Mouse (Mus musculus) embryonic facial prominence, embryonic 14.5 days (tissue): ENCODE data around the gene Pde1c. TPM values are rescaled to one million over a fixed set of nuclear protein-coding genes. Genes with fewer than 3 reads are reported as not detected.

Experiments
- ATAC-seq: fragments of 200-750 bp; cut with Nextera tagmentation; 2 replicates; pipeline ENCODE4 v1.8.0; 2017; ENCODE audit warnings: low read depth, moderate number of reproducible peaks, moderate TSS enrichment
- DNase-seq: peaks from one replicate; pipeline ENCODE4 v3.0.0-alpha.2; 2015; ENCODE audit warnings: low spot score
- H3K27ac ChIP-seq: fragments of 300-500 bp; sonication (generic); replicated peaks from 2 replicates; pipeline ENCODE4 v1.5.1; 2014; ENCODE audit warnings: low read depth, mild to moderate bottlenecking, low read length, moderate library complexity
- H3K27me3 ChIP-seq: fragments of 300-500 bp; sonication (generic); replicated peaks from 2 replicates; pipeline ENCODE4 v1.6.1; 2014; ENCODE audit warnings: low read length; ENCODE audit not compliant: control insufficient read depth, insufficient read depth
- H3K36me3 ChIP-seq: fragments of 300-500 bp; sonication (generic); 2 replicates; pipeline ENCODE4 v1.6.1; 2014; ENCODE audit warnings: low read length, mixed read lengths; ENCODE audit not compliant: control insufficient read depth, insufficient read depth
- H3K4me1 ChIP-seq: fragments of 300-500 bp; sonication (generic); 2 replicates; pipeline ENCODE4 v1.6.1; 2014; ENCODE audit warnings: antibody characterized with exemption, low read length; ENCODE audit not compliant: control insufficient read depth, insufficient read depth
- H3K4me2 ChIP-seq: fragments of 300-500 bp; sonication (generic); 2 replicates; pipeline ENCODE4 v1.6.1; 2014; ENCODE audit warnings: low read depth, mild to moderate bottlenecking, low read length, moderate library complexity, mixed read lengths
- H3K4me3 ChIP-seq: fragments of 300-500 bp; sonication (generic); 2 replicates; pipeline ENCODE4 v1.5.1; 2014; ENCODE audit warnings: low read depth, mild to moderate bottlenecking, low read length
- H3K9ac ChIP-seq: fragments of 300-500 bp; sonication (generic); 2 replicates; pipeline ENCODE4 v1.6.1; 2014; ENCODE audit warnings: low read depth, mild to moderate bottlenecking, low read length, moderate library complexity, mixed read lengths
- H3K9me3 ChIP-seq: fragments of 300-500 bp; sonication (generic); 2 replicates; pipeline ENCODE4 v1.6.1; 2016; ENCODE audit warnings: low read length; ENCODE audit not compliant: control insufficient read depth
- WGBS: fragments of 180-500 bp; shearing (Covaris S2); extraction: QIAGEN DNeasy Blood & Tissue Kit; methylation state at CpG from one replicate; pipeline ENCODE4 v1.1.7; 2014; 5-methylcytosine and 5-hydroxymethylcytosine counted together
- polyA plus RNA-seq: library from polyadenylated mRNA; unstranded; fragments of >200 nt; fragmentation: Nextera tagmentation; extraction: Ambion mirVana; gene quantifications from 2 replicates; pipeline ENCODE4 v1.2.1, GENCODE M21; 2014

The Pde1c gene
- polyA plus RNA-seq, 1 experiment from 2014 or later = 4.2 TPM

DNA sequence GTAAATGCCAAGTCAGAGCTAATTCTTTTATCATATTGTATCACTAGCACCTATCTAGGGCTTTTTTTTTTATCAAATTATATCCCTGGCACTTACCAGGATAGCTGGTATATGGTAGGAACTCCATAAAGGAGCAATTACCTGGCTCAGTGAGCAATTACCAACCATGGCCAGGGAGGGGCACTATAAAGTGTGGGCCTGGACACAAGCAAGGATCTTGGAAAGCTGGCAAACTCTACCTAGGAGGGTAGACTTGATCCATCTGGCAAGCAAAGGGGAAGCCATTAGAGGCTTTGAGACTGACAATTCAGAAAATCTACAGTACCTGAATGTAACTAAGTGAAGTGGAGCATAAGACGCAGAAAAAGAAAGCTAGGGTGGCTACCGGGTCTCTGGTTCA is 10.2 kb downstream of the Pde1c start:
- H3K9ac ChIP-seq = no peak overlapping the region
- H3K4me2 ChIP-seq = no peak overlapping the region
- no peaks in the 10 kb centered on the region for H3K4me1 ChIP-seq
- DNase-seq (no peak), ATAC-seq (no peak)
- H3K27me3 ChIP-seq = no peaks in the 10 kb centered on the region
- H3K4me3 ChIP-seq = no peak overlapping the region
- whole genome bisulfite sequencing = 92% methylated on average over 2 of the region's 2 CpGs
- H3K36me3 ChIP-seq = no peaks in the 10 kb centered on the region
- no peak overlapping the region for H3K27ac ChIP-seq
- no peaks in the 10 kb centered on the region for H3K9me3 ChIP-seq

DNA sequence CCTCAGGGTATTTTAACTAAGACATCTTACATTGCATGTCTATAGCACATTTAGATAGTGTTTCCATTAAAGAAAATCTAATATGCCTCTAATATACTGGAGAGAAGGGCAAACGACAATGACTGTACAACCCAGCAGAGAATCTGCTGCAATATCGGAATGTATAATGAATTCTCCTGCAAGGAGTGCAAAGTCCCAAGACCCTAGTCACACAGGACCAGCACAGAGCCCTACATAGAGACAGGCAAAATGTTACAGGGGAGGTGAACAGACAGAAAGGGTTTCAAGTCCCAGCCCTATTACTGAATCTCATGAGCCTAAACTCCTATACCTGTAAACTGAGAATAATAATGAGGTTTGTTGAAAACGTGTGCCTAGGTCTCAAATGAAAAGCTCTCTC is 13.1 kb downstream of the Pde1c start:
- H3K9ac ChIP-seq = no peak overlapping the region
- H3K9me3 ChIP-seq = no peaks in the 10 kb centered on the region
- no peaks in the 10 kb centered on the region for H3K36me3 ChIP-seq
- no peak for DNase-seq
- 76% methylated on average over 3 of the region's 3 CpGs for WGBS
- no peaks in the 10 kb centered on the region for H3K4me1 ChIP-seq
- no peak overlapping the region for H3K4me2 ChIP-seq
- H3K27ac ChIP-seq = no peak overlapping the region
- no peaks in the 10 kb centered on the region for H3K27me3 ChIP-seq
- no peak for ATAC-seq
- no peak overlapping the region for H3K4me3 ChIP-seq

DNA sequence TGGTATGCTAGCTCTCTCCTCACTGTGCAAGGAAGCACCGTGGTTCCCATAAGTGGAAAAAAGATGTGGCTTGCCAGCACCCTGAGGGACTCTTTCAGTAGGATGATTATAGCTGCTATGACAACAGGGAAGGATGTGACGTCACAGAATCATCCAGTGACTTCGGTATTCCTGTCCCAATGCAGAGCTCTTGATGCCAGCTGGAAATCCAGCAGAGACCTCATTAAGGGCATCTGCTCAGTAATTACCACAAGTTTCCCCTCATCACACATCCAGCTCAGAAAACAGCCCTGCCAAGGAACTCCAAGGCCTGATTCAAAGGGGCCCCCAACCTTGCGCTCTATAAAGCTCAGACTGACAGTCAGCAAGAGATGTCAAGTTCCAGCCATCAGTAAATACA is 13.5 kb downstream of the Pde1c start:
- Histone ChIP-seq H3K27me3 (no peaks in the 10 kb centered on the region), H3K9ac (no peak overlapping the region), H3K27ac (no peak overlapping the region), H3K36me3 (no peaks in the 10 kb centered on the region), H3K4me2 (no peak overlapping the region), H3K4me1 (no peaks in the 10 kb centered on the region), H3K9me3 (no peaks in the 10 kb centered on the region), H3K4me3 (no peak overlapping the region)
- peak; percentile 91 for ATAC-seq
- peak; percentile 79 for DNase-seq
- WGBS = 44% methylated on average over 4 of the region's 4 CpGs

DNA sequence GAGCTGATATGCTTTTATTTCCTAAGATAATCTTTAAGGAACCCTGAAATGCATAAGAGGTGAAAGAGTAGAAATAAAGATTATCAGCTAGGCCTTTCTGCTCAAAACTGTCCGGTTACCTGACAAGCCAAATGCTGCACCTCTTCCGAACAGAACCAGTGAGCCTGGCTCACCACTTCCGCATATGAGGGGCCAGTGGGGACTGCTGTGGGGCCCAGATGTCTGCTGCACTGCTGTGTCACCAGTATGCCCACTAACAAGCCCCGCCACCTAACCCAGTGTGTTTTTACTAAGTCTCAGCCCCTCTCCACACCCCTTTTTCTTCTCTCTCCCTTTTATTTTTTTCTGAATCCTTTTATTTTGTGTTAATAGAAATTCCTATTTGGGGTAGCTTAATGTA is 17.9 kb downstream of the Pde1c start:
- no peak overlapping the region for H3K9ac ChIP-seq
- no peak overlapping the region for H3K4me2 ChIP-seq
- H3K4me3 ChIP-seq = no peak overlapping the region
- no peaks in the 10 kb centered on the region for H3K27me3 ChIP-seq
- no peaks in the 10 kb centered on the region for H3K9me3 ChIP-seq
- DNase-seq (no peak), ATAC-seq (no peak)
- H3K36me3 ChIP-seq = no peaks in the 10 kb centered on the region
- no peak overlapping the region for H3K27ac ChIP-seq
- no peaks in the 10 kb centered on the region for H3K4me1 ChIP-seq
- 77% methylated on average over 4 of the region's 4 CpGs for WGBS

DNA sequence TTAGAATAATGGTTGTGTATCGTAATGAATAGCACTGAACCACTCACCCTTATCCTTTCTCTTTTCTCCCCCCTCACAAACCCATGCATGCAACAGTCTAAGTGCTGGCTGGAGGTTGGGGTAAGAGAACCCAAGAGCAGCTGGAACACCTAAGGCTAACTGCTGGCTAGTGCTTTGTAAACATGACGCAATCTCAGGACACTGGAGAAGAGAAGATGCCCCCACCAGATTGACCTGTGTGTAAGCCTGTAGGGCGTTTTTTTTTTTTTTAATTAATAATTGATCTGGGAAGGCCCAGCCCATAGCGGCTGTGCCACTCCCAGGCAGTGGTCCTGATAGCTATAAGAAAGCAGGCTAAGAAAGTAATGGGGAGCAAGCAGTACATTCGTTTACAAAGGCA is 28.7 kb downstream of the Pde1c start:
- no peak overlapping the region for H3K4me3 ChIP-seq
- 75% methylated on average over 5 of the region's 5 CpGs for WGBS

DNA sequence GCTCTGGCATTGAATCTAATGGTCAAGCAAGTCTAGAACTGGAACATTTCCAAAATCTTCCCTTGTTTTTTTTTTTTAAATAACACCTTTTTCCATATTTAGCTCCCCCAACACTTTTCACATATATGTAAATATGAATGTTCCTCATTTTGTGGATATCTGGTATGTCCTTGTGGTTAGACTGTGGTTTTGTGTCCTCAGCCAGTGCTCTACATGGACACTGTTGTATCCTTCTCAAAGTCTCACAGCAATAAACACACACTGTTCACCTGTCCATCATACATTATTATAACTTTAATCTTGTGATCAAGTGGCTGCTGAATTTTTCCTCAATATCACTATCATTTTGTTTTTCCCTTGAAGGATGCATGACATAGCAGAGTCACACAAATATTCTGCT is 34.2 kb downstream of the Pde1c start:
- Histone ChIP-seq H3K4me3 (no peak overlapping the region), H3K27ac (no peak overlapping the region), H3K36me3 (no peaks in the 10 kb centered on the region), H3K9ac (no peak overlapping the region), H3K4me2 (no peak overlapping the region), H3K9me3 (no peaks in the 10 kb centered on the region), H3K27me3 (no peaks in the 10 kb centered on the region), H3K4me1 (no peaks in the 10 kb centered on the region)
- DNase-seq (no peak), ATAC-seq (no peak)

More for the DNA sequence above, 28.7 kb downstream of the Pde1c start:
- Histone ChIP-seq H3K36me3 (no peaks in the 10 kb centered on the region), H3K27me3 (no peaks in the 10 kb centered on the region), H3K27ac (no peak overlapping the region), H3K4me1 (no peaks in the 10 kb centered on the region), H3K9me3 (no peaks in the 10 kb centered on the region), H3K9ac (no peak overlapping the region), H3K4me2 (no peak overlapping the region)
- ATAC-seq (no peak), DNase-seq (no peak)

DNA sequence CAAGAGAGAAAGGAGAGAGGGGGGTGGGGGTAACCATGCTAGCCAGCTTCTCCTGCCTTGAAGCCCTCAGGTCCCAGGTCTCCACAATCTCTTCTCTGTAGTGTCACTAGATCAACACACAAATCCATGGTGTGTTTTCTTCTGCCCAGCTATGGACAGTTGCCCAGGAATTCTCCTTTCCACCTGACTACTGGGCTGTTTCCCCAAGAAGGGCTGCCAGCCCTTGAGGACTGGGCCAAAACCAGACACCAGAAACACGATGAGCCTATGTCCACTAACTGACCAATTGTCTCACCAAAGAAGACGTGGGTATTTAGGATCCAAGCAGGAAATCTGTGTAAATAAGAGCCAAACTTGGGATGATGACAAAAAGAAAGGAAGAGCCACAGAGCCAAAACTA is 36.6 kb downstream of the Pde1c start:
- DNase-seq (no peak), ATAC-seq (no peak)
- Histone ChIP-seq H3K27me3 (no peaks in the 10 kb centered on the region), H3K4me2 (no peak overlapping the region), H3K36me3 (no peaks in the 10 kb centered on the region), H3K4me1 (no peaks in the 10 kb centered on the region), H3K27ac (no peak overlapping the region), H3K4me3 (no peak overlapping the region), H3K9me3 (no peaks in the 10 kb centered on the region), H3K9ac (no peak overlapping the region)
- WGBS = 79% methylated on average over 2 of the region's 2 CpGs

DNA sequence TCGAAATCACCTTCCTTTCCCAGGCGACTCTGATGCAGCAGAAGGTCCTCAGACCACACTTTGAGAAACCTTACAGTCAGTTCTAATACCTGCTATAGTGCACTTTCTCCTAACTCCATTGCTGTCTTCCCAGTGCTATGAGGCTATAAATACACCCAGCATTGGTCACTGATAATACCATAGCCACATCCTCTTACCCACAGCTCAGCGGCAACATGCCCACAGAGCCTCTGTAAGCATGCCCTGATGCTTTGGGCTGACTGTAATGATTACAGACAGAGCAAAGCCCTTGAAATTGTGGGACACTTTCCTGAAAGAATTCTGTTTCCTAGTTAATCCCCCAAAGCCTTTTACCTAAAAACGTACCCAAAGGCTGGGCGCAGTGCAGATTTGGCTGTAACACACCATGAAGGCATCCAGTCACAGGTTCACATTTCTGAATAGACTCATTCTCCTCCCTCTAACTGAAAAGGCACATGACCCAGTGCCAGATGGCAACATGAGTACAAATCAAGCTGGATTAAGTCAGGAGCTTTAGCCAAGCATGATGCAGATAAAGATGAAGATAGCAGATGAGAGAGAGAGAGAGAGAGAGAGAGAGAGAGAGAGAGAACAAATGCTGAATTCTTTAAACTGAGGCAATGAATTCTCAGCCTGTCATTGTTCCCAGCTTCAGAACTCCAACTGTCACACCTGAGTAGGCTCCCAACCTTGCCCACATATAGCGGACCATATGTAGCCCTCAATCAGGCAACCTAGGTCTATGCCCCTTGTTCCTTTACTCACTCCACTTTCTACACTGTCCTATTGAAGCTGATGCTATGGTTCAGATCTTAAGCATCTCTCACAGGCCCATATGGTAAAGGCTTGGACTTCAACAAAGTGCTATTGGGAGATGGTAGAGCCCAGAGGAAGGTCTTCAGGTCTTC is 44.7 kb downstream of the Pde1c start:
- ATAC-seq (peak; percentile 82; the same call in 1 of the 2 replicates), DNase-seq (peak; percentile 60)
- no peaks in the 10 kb centered on the region for H3K9me3 ChIP-seq
- no peaks in the 10 kb centered on the region for H3K36me3 ChIP-seq
- no peak overlapping the region for H3K4me3 ChIP-seq
- H3K27me3 ChIP-seq = no peaks in the 10 kb centered on the region
- H3K4me2 ChIP-seq = no peak overlapping the region
- H3K4me1 ChIP-seq = no peaks in the 10 kb centered on the region
- H3K9ac ChIP-seq = no peak overlapping the region
- 73% methylated on average over 6 of the region's 6 CpGs for WGBS
- H3K27ac ChIP-seq = no peak overlapping the region

DNA sequence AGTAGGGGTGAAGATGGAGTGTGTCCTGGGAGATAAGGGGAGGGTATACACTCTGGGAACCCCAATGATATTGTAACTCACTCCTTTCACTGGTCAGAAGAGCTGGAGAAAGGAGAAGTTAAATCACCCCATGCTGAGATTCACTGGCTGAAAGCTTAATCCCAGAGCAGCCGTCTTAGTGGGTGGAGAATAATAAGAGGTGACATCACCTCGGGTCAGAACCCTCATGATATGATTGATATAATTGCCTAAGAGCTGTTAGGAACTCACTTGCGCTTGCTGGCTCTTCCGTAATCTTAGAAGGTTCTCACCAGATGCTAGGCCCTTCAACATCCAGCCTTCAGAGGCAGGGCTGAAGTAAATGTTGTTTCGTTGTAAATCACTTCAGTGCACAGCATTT is 79.7 kb downstream of the Pde1c start:
- Histone ChIP-seq H3K4me1 (no peaks in the 10 kb centered on the region), H3K4me3 (no peak overlapping the region), H3K9ac (no peak overlapping the region), H3K27me3 (no peaks in the 10 kb centered on the region), H3K4me2 (no peak overlapping the region), H3K27ac (no peak overlapping the region), H3K9me3 (no peaks in the 10 kb centered on the region), H3K36me3 (no peaks in the 10 kb centered on the region)
- DNase-seq (peak; percentile 2), ATAC-seq (no peak)
- 61% methylated on average over 5 of the region's 5 CpGs for WGBS
